Mouse (Mus musculus): ENCODE data around the gene Rufy2.

Gene Rufy2

DNA sequence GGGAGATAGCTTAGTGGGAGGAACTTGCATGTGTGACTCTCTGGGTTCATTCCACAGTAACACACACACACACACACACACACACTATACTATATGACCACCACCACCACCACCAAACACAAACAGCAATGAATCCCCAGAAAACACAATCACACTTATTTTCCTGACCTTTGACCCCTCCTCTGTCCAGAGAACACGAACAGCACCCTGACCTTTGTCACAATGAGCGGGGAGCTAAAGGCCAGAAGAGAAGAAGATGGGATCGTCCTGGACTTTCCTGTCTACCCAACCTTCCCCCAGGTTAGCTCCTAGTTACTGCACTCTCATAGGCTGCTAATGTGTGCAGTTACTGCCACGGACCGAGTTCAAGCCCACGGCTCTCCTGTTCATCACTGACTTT is 72.0 kb downstream of the Rufy2 start:
- DNase-seq (ENCODE audit: low read depth, low spot score), result no peak

DNA sequence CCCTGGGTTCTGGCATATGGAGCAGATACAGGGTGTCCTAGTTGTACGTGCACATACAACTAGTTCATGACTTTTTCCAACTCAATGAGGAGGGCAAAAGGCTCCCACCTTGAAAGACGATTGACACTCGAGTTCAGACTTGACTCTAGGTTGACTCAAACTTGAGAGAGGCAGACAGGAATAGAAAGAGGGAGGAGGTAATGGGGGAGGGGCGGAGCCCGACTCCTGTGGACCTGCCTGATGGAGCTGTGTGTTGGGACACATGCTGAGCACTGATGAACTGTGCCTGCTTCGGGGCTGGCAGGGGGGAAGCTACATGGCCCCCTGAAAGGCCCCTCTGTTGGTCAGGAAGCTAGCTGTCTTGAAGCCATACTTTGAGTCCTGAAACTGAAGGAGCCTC is 73.0 kb downstream of the Rufy2 start:
- DNase-seq (ENCODE audit: low read depth, low spot score), result peak; percentile 46

DNA sequence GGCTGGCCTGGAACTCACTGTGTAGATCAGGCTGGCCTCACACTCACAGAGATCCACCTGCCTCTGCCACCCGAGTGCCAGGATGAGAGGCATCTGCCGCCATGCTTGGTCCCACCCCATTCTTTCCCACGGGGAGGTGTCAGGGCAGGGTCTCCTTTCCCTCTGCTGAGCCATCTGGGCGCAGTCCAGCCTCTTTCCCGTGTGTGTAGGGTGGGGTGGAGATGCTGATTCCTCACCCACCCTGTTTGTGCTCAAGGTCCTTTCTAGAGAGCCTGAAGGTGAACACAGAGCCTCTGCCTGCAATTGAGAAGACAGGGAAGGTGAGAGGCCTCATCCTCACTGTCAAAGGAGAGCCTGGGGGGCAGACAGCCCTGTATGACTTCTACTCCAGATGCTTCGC is 74.0 kb downstream of the Rufy2 start:
- DNase-seq (ENCODE audit: low read depth, low spot score), result peak; percentile 58

DNA sequence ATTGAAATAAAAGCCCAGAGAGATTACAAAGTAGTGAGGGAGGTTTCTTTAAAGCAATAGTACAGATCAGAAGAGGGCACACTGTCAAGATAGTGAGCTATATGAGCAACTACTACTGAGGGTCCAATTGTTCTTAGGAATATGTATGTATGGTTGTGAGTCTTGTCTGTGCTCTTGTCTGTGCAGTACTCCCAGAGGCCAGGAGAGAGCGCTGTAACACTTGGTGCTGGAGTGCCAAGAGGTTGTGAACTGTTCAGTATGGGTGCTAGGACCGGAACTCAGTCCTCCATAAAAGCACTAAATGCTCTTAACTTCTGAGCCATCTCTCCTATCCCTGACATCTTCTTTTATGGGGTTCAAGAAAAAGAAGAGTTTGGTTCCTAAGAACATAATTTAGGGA is 74.6 kb downstream of the Rufy2 start:
- DNase-seq (ENCODE audit: low read depth, low spot score), result peak; percentile 70

DNA sequence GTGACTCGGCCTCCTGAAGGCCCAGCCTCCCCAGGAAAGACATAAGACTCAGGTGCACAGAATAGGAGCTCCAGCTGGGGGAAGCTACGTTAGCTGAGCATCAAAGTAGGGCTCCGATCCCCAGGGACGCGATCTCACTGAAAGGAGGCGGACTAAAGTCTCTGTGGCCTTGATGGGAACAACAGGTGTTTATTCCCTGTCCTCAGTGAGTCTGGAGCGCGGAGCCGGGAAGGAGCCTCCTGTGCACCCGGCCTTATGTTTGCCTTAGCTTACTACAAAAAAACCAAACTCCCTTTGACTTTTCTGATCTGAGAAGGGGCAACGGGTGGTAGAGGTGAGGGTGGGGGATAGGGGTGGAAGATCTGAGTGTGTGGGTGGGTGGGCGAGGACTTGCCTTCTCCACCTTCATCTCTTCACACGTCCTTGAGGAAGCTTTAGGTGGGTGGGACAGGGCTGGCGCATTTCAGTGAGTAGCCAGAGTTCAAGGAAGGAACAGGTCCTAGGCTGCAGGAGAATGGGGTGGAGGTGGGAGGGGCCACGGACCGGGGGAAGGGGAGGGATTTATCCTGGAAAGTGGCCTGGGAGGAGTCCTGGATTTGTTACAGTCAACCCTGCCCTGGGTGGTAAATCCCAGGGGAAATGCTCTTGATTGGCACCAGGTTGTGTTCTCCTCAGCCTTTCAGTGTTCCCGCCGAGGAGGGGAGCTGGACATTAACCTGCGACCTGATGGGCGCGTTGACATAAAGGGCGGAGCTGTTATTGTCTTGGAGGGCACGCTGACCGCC is 77.1 kb downstream of the Rufy2 start:
- DNase-seq (ENCODE audit: low read depth, low spot score), result peak; percentile 82

DNA sequence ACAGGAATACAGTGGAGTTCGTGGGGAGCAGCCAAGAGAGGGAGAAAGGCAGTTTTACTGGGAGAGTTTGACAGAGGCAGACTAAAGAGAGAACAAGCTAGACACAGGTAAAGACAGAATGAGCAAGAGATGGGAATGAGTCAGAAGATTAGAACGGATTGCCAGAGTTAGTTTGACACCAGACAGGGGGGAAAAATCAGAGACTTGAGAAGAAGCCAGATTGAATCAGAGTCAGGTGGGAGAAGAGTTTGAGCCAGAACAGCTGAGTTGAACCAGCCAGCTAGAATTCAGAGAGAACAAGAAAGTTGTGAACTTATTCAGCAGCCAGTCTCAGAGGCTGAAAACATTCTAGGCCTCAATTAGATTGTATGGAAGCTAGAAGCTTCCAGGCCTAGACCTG is 79.8 kb downstream of the Rufy2 start, which contains the start of gene Pbld1:
TSS of gene Pbld1 (plus strand) at position 301 of the 400 bp plus-strand sequence.
- DNase-seq (ENCODE audit: low read depth, low spot score), result no peak

DNA sequence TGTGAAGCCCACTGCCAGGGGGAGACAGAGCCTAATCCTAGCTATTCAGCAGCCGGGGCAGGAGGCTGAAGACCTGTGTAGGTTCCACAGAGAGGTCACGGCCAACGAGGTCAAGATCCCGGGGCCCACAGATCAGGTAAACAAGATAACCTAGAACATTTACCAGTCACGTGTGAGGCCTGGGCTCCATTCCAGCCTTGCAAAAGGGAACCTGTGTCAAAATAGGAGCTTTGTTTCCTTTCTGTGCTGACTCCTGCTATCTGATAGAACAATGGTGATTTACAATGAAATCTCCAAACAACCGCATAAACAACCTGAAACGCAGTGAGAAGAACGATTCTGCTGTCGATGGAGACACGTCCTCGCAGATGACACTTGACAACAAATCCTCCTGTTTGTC is 80.4 kb downstream of the Rufy2 start:
- no peak for DNase-seq (ENCODE audit: low read depth, low spot score)

DNA sequence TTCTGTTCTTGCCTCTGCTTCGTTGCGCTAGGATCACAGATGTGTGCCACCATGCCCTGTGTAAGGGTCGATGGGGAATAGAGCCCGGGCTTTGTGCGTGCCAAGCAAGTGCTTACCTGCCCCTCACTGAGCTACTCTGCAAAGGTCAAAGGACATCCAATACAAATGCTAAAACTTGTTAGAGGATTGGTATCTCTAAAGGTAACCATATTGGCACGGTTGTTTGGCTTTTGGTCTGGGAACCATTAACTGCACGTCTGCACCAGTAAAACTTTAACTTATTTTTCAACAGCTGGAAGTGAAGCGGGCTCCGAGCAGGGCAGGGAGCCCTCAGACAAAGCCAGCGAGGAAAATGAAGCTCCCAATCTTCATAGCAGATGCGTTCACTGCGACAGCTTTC is 81.2 kb downstream of the Rufy2 start:
- DNase-seq (ENCODE audit: low read depth, low spot score), result no peak

DNA sequence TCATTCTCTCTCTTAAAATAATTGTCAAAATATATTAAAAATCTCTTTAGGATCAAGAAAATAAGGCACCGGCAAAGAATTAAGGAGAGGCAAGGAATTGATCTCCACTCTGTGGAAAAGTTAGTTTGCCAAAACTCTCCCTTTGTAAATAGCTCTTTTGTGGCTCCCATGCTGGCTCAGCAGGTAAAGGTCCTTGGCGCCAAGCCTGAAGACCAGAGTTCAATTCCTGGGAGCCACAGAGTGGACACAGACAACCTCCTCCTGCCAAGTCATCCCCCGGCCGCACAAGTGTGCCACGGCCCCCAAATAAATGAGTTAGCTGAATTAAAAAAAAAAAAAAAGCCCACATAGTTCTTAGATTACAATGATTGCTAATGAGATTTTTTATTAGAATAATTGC is 82.7 kb downstream of the Rufy2 start:
- no peak for DNase-seq (ENCODE audit: low read depth, low spot score)

DNA sequence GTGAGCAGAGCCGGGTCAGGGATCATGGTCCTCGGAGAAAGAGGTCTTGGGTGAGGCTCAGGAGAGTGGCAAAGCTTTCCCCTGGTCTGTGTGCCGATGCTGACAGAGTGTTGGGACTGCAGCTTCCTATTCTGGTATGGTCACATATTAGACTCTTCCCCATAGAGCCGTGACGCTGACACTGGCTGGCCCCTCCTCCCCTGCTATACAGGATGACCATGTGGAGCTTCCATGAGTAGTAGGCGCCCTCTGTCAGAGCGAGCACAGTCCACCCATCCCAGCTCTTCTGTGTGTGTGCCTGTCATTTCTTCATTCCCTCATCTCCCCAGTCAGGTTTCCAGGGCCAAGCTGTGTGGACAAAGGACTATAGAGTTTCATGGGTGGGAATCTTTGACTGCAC is 83.3 kb downstream of the Rufy2 start:
- no peak for DNase-seq (ENCODE audit: low read depth, low spot score)

DNA sequence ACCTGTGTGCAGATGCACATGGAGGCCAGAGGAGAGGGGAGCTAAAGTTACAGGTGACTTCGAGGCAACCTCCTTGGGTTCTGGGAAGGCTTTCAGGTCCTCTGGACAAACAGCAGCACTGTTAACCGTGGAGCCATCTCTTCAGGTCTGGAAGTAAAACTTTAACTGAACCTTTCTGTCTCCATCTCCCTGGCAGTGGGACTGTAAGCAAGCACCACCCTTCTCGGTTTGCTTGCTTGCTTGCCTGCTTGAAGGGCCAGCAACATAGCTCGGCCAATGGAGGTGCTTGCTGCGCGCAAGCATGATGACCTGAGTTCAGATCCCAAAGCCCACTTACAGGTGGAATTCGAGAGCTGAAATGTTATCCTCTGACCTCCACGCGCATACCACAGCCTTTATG is 84.5 kb downstream of the Rufy2 start:
- no peak for DNase-seq (ENCODE audit: low read depth, low spot score)

DNA sequence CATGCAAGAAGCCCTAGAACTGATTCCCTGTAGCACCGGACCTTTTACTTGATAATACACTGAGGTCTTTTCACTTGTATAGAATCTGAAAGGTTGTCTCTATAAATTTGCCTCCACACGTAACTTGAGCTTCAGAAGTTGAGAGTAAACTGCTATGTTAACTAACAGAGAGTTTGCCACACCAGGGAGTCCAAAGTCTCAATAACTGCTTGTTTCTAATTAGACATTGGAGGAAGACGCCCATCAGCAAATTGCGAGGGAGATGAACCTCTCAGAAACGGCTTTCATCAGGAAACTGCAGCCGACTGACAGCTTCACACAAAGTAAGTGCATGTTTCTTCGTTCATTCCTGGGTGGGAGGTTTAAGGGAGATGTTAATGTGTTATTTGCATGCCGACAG is 85.5 kb downstream of the Rufy2 start:
- no peak for DNase-seq (ENCODE audit: low read depth, low spot score)

DNA sequence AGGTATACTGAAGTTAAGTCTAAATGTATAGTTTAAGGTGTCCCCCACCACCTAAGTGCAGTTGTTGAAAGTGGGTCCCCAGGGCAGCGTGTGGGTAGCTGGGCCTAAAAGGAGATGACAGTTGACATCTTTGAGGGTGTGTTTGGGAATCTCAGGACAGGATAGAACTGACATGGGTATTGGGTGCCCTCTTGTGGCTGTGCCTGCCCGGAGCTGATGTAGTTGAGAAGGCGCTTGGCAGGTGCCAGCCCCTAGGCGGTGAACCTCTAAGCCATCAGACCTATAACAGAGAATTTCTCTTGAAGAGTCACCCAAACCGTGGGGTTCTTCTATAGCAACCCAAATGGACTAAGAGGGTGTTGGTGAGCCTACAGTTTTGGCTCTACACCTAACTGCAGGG is 86.0 kb downstream of the Rufy2 start:
- peak; percentile 79 for DNase-seq (ENCODE audit: low read depth, low spot score)

All from ES-CJ7 (cell line).